Mouse (Mus musculus) midbrain, postnatal 0 days (tissue): ENCODE results near the gene Srm. TPM values are rescaled to one million over a fixed set of nuclear protein-coding genes. Genes with fewer than 3 reads are reported as not detected.

ENCODE experiments used
- ATAC-seq: fragments of 200-750 bp; cut with Nextera tagmentation; 2 replicates; pipeline ENCODE4 v1.8.0; 2017; ENCODE audit warnings: moderate number of reproducible peaks, mild to moderate bottlenecking, moderate TSS enrichment, moderate library complexity; ENCODE audit not compliant: low FRiP score
- DNase-seq: peaks from one replicate; pipeline ENCODE4 v3.0.0-alpha.2; 2015; ENCODE audit warnings: low spot score
- H3K27ac ChIP-seq: fragments of 300-500 bp; sonication (generic); 2 replicates; pipeline ENCODE4 v1.5.1; 2014; ENCODE audit warnings: low read depth, mild to moderate bottlenecking, low read length, mixed read lengths
- H3K27me3 ChIP-seq: fragments of 300-500 bp; sonication (generic); 2 replicates; pipeline ENCODE4 v1.6.1; 2014; ENCODE audit warnings: low read length, control low read depth, mixed read lengths; ENCODE audit not compliant: insufficient read depth
- H3K36me3 ChIP-seq: fragments of 300-500 bp; sonication (generic); 2 replicates; pipeline ENCODE4 v1.6.1; 2014; ENCODE audit warnings: low read length, control low read depth, mixed read lengths; ENCODE audit not compliant: insufficient read depth
- H3K4me1 ChIP-seq: fragments of 300-500 bp; sonication (generic); 2 replicates; pipeline ENCODE4 v1.6.1; 2014; ENCODE audit warnings: mild to moderate bottlenecking, control low read depth, antibody characterized with exemption, low read length, mixed read lengths; ENCODE audit not compliant: insufficient read depth
- H3K4me2 ChIP-seq: fragments of 300-500 bp; sonication (generic); 2 replicates; pipeline ENCODE4 v1.6.1; 2014; ENCODE audit warnings: low read depth, mild to moderate bottlenecking, low read length, mixed read lengths; ENCODE audit not compliant: poor library complexity, severe bottlenecking
- H3K4me3 ChIP-seq: fragments of 300-500 bp; sonication (generic); 2 replicates; pipeline ENCODE4 v1.5.1; 2014; ENCODE audit warnings: low read depth, mild to moderate bottlenecking, low read length, moderate library complexity
- H3K9ac ChIP-seq: fragments of 300-500 bp; sonication (generic); replicated peaks from 2 replicates; pipeline ENCODE4 v1.6.1; 2014; ENCODE audit warnings: mild to moderate bottlenecking, low read length, moderate library complexity, mixed read lengths; ENCODE audit not compliant: poor library complexity, severe bottlenecking
- H3K9me3 ChIP-seq: fragments of 300-500 bp; sonication (generic); 2 replicates; pipeline ENCODE4 v1.6.1; 2016; ENCODE audit warnings: low read length, control low read depth
- CTCF ChIP-seq: IDR thresholded peaks from 2 replicates; pipeline ENCODE4 v1.5.1; 2016; ENCODE audit warnings: antibody characterized with exemption, mild to moderate bottlenecking
- WGBS: fragments of 180-500 bp; shearing (Covaris S2); extraction: QIAGEN DNeasy Blood & Tissue Kit; methylation state at CpG from one replicate; pipeline ENCODE4 v1.1.7; 2014; 5-methylcytosine and 5-hydroxymethylcytosine counted together
- polyA plus RNA-seq: library from polyadenylated mRNA; unstranded; fragments of >200 nt; fragmentation: Nextera tagmentation; extraction: Ambion mirVana; gene quantifications from 2 replicates; pipeline ENCODE4 v1.2.1, GENCODE M21; 2015
- total RNA-seq: library from RNA; depleted of rRNA; stranded (reverse); fragments of >200 nt; gene quantifications from 2 replicates; pipeline ENCODE4 v1.2.3, GENCODE M21; 2014

Srm gene
- total and polyA plus RNA-seq, 2 experiments from 2014 or later: 74.9 to 148 TPM

GRCm38 (mm10) chr4:148603376-148604139 is 12.3 kb downstream of the Srm start:
- ATAC-seq: no peak
- Histone ChIP-seq H3K9me3 (no peaks in the 10 kb centered on the region), H3K4me2 (no peak overlapping the region), H3K36me3 (no peaks in the 10 kb centered on the region), H3K9ac (no peak overlapping the region), H3K27ac (no peak overlapping the region), H3K27me3 (no peaks in the 10 kb centered on the region), H3K4me1 (no peaks in the 10 kb centered on the region), H3K4me3 (no peak overlapping the region)
- no peak for DNase-seq
- no peak for TF ChIP-seq CTCF
- WGBS: 70% methylated on average over 10 of the region's 10 CpGs

GRCm38 (mm10) chr4:148604141-148604540 is 12.8 kb downstream of the Srm start:
- Histone ChIP-seq H3K27ac (no peak overlapping the region), H3K9ac (no peak overlapping the region), H3K4me1 (no peaks in the 10 kb centered on the region), H3K27me3 (no peaks in the 10 kb centered on the region), H3K4me2 (no peak overlapping the region), H3K36me3 (no peaks in the 10 kb centered on the region), H3K9me3 (no peaks in the 10 kb centered on the region), H3K4me3 (no peak overlapping the region)
- ATAC-seq (no peak), DNase-seq (no peak)
- TF ChIP-seq CTCF: no peak
- WGBS: 82% methylated on average over 7 of the region's 7 CpGs

- Histone ChIP-seq H3K4me1 (no peaks in the 10 kb centered on the region), H3K4me3 (no peak overlapping the region), H3K9me3 (no peaks in the 10 kb centered on the region), H3K36me3 (peaks cover 1% of the 10 kb centered on the region; the same call in 1 of the 2 replicates), H3K27me3 (no peaks in the 10 kb centered on the region), H3K4me2 (no peak overlapping the region), H3K9ac (no peak overlapping the region), H3K27ac (no peak overlapping the region)
- TF ChIP-seq CTCF: peak; percentile 72
- peak; percentile 52 for DNase-seq
- 89% methylated on average over 3 of the region's 3 CpGs for WGBS
- ATAC-seq: peak; percentile 35; the same call in 1 of the 2 replicates
These were observed 13.3 kb downstream of the Srm start for GRCm38 (mm10) chr4:148604541-148605165.

- Histone ChIP-seq H3K27me3 (no peaks in the 10 kb centered on the region), H3K36me3 (peaks cover 7% of the 10 kb centered on the region; the same call in 1 of the 2 replicates), H3K9ac (no peak overlapping the region), H3K27ac (no peak overlapping the region), H3K9me3 (no peaks in the 10 kb centered on the region), H3K4me2 (no peak overlapping the region), H3K4me1 (no peaks in the 10 kb centered on the region), H3K4me3 (no peak overlapping the region)
- DNase-seq (peak; percentile 59), ATAC-seq (no peak)
- TF ChIP-seq CTCF: peak; percentile 86
- 24% methylated on average over 5 of the region's 5 CpGs for WGBS
These were observed 16.5 kb downstream of the Srm start for GRCm38 (mm10) chr4:148607758-148608157.

GRCm38 (mm10) chr4:148609805-148610204 is 18.5 kb downstream of the Srm start:
- no peak overlapping the region for H3K4me2 ChIP-seq
- H3K9ac ChIP-seq: no peak overlapping the region
- no peak overlapping the region for H3K27ac ChIP-seq
- H3K36me3 ChIP-seq: peaks cover 14% of the 10 kb centered on the region; the same call in 1 of the 2 replicates
- WGBS: 86% methylated on average over 5 of the region's 5 CpGs
- H3K9me3 ChIP-seq: no peaks in the 10 kb centered on the region
- H3K4me1 ChIP-seq: no peaks in the 10 kb centered on the region
- no peaks in the 10 kb centered on the region for H3K27me3 ChIP-seq
- TF ChIP-seq CTCF: no peak
- H3K4me3 ChIP-seq: no peak overlapping the region
- DNase-seq: no peak
- ATAC-seq: no peak
